Mouse (Mus musculus) macrophage (primary cell): ENCODE data around the gene Nkx2-1. TPM values are rescaled to one million over a fixed set of nuclear protein-coding genes. Genes with fewer than 3 reads are reported as not detected.

Experiments used
- H3K27ac ChIP-seq: fragments of 350-480 bp; formaldehyde crosslinking; 2 replicates; pipeline ENCODE4 v1.9.0; 2021
- H3K36me3 ChIP-seq: fragments of 350-480 bp; formaldehyde crosslinking; 2 replicates; pipeline ENCODE4 v1.9.0; 2021; ENCODE audit errors: inconsistent target
- H3K4me3 ChIP-seq: fragments of 350-480 bp; formaldehyde crosslinking; 2 replicates; pipeline ENCODE4 v1.9.0; 2021; ENCODE audit errors: inconsistent target
- H3K79me2 ChIP-seq: fragments of 350-480 bp; formaldehyde crosslinking; 2 replicates; pipeline ENCODE4 v1.9.0; 2021; ENCODE audit errors: inconsistent target
- WGBS: methylation state at CpG from one replicate; pipeline ENCODE4 v1.1.7; 2026; ENCODE audit warnings: inconsistent platforms; ENCODE audit not compliant: missing documents; 5-methylcytosine and 5-hydroxymethylcytosine counted together
- polyA plus RNA-seq: library from polyadenylated mRNA; stranded (reverse); fragments of 250-400 nt; gene quantifications from 3 replicates; pipeline ENCODE4 v1.2.4, GENCODE M21; 2018; ENCODE audit warnings: inconsistent platforms

Nkx2-1 gene
- polyA plus RNA-seq, 1 experiment from 2014 or later: not detected

DNA sequence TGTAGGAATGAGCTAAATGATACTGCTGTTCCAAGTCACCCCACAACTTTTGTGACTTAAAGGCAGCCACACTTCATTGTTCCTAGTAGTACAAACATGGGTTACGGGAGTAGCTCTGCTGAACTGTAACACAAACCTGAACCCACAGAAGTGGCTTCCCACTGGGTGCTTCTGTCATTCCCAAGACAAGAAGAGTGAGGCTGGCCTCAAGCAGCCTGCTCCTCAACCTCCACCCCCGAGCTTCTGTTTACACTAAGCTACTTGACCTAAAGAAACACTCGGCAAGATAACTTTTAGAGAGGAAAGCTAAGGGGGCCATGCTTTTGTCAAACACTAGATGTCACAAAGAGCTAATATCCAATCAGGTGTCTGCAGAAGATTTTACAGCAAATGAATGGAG is 49.7 kb downstream of the Nkx2-1 start:
- no peaks in the 10 kb centered on the region for H3K79me2 ChIP-seq
- H3K27ac ChIP-seq: no peak overlapping the region
- WGBS: 60% methylated on average over 3 of the region's 3 CpGs
- no peak overlapping the region for H3K4me3 ChIP-seq
- H3K36me3 ChIP-seq: no peaks in the 10 kb centered on the region

- no peak overlapping the region for H3K4me3 ChIP-seq
- no peaks in the 10 kb centered on the region for H3K79me2 ChIP-seq
- no peaks in the 10 kb centered on the region for H3K36me3 ChIP-seq
- WGBS: 90% methylated on average over 10 of the region's 10 CpGs
- H3K27ac ChIP-seq: no peak overlapping the region
Observed at GRCm38 (mm10) chr12:56482606-56483005, 54.1 kb downstream of the Nkx2-1 start.

Other genes with a start within 250 kb of the Nkx2-1 start
- 10.3 to 12.0 TPM (median 11.1 TPM) in 3 replicates for gene Mbip, start 191.0 kb downstream of the Nkx2-1 start, polyA plus RNA-seq
- not detected in 3 replicates for gene Nkx2-9, start 76.4 kb upstream of the Nkx2-1 start, polyA plus RNA-seq
- gene Pax9, start 154.9 kb upstream of the Nkx2-1 start, polyA plus RNA-seq: not detected in 3 replicates